Mouse (Mus musculus): Measurements from ENCODE around the gene Cdk19. TPM values are rescaled to one million over a fixed set of nuclear protein-coding genes. Genes with fewer than 3 reads are reported as not detected.
"Not testable (repeated sequence)": the region's sequence is repeated elsewhere in the genome, so short reads cannot be mapped to it uniquely, and the experiment has no call there.

Cdk19 gene
- polyA plus RNA-seq, 1 experiment = 16.0 TPM

GRCm38 (mm10) chr10:40499314-40500252, 160.2 kb downstream of the Cdk19 start:
- Histone ChIP-seq H3K36me3 (ENCODE audit: control insufficient read depth, insufficient read depth, low read length, poor library complexity, severe bottlenecking) (no peaks in the 10 kb centered on the region), H3K4me3 (ENCODE audit: low read depth, low read length) (no peak overlapping the region), H3K4me1 (ENCODE audit: control insufficient read depth, insufficient read depth, low read length) (peaks cover 3% of the 10 kb centered on the region), H3K27ac (ENCODE audit: insufficient read depth, low read length) (no peak overlapping the region), H3K9ac (ENCODE audit: low read depth, poor library complexity, severe bottlenecking) (no peak overlapping the region), H3K27me3 (ENCODE audit: control insufficient read depth, insufficient read depth, low read length, poor library complexity, severe bottlenecking) (no peaks in the 10 kb centered on the region), H3K9me3 (replicated peaks; ENCODE audit: control insufficient read depth, insufficient read depth, low read length, poor library complexity, severe bottlenecking) (no peaks in the 10 kb centered on the region)
- TF ChIP-seq POLR2A (IDR thresholded peaks at IDR 0.05; ENCODE audit: insufficient read depth, low read length) = no peak
- peak; percentile 100 for TF ChIP-seq EP300 (IDR thresholded peaks at IDR 0.05; ENCODE audit: insufficient read depth, low read depth, low read length)

GRCm38 (mm10) chr10:40500723-40501245, 161.4 kb downstream of the Cdk19 start:
- no peak overlapping the region for H3K27ac ChIP-seq (ENCODE audit: insufficient read depth, low read length)
- no peaks in the 10 kb centered on the region for H3K27me3 ChIP-seq (ENCODE audit: control insufficient read depth, insufficient read depth, low read length, poor library complexity, severe bottlenecking)
- no peak overlapping the region for H3K4me3 ChIP-seq (ENCODE audit: low read depth, low read length)
- no peaks in the 10 kb centered on the region for H3K9me3 ChIP-seq (replicated peaks; ENCODE audit: control insufficient read depth, insufficient read depth, low read length, poor library complexity, severe bottlenecking)
- no peak overlapping the region for H3K9ac ChIP-seq (ENCODE audit: low read depth, poor library complexity, severe bottlenecking)
- TF ChIP-seq EP300 (IDR thresholded peaks at IDR 0.05; ENCODE audit: insufficient read depth, low read depth, low read length) (0 out of 2 replicates have a peak, but pooled peaks have one; percentile 5), POLR2A (IDR thresholded peaks at IDR 0.05; ENCODE audit: insufficient read depth, low read length) (no peak)
- peaks cover 3% of the 10 kb centered on the region for H3K4me1 ChIP-seq (ENCODE audit: control insufficient read depth, insufficient read depth, low read length)
- no peaks in the 10 kb centered on the region for H3K36me3 ChIP-seq (ENCODE audit: control insufficient read depth, insufficient read depth, low read length, poor library complexity, severe bottlenecking)

DNA sequence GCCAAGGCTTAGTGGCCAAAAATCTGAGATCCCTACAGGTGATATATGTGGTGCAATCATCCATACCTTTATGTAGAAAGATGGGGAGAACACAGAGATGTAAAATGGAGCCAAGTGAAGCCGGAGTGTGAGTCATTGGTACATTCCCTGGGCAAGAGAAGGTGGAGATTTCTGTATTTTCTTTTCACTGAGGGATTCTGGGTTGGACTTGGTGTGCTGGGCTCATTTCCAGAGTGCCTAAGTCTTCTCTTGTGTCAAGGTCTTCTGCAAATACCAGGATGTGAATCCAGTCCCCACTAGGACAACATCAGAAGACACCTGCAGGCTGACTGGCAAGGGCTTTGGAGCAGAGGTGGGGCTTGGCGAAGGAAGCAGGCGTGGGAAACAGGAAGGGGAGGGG, 163.4 kb downstream of the Cdk19 start:
- TF ChIP-seq CTCF (IDR thresholded peaks at IDR 0.05; ENCODE audit: low read depth, low read length) (no peak), EP300 (IDR thresholded peaks at IDR 0.05; ENCODE audit: insufficient read depth, low read depth, low read length) (no peak), POLR2A (IDR thresholded peaks at IDR 0.05; ENCODE audit: insufficient read depth, low read length) (no peak)

GRCm38 (mm10) chr10:40510356-40510755, 171.0 kb downstream of the Cdk19 start:
- TF ChIP-seq CTCF (IDR thresholded peaks at IDR 0.05; ENCODE audit: low read depth, low read length) = no peak
- Histone ChIP-seq H3K27me3 (ENCODE audit: control insufficient read depth, insufficient read depth, low read length, poor library complexity, severe bottlenecking) (no peaks in the 10 kb centered on the region), H3K36me3 (ENCODE audit: control insufficient read depth, insufficient read depth, low read length, poor library complexity, severe bottlenecking) (no peaks in the 10 kb centered on the region), H3K9ac (ENCODE audit: low read depth, poor library complexity, severe bottlenecking) (no peak overlapping the region), H3K4me3 (ENCODE audit: low read depth, low read length) (no peak overlapping the region), H3K9me3 (replicated peaks; ENCODE audit: control insufficient read depth, insufficient read depth, low read length, poor library complexity, severe bottlenecking) (peaks cover 9% of the 10 kb centered on the region), H3K4me1 (ENCODE audit: control insufficient read depth, insufficient read depth, low read length) (no peaks in the 10 kb centered on the region), H3K27ac (ENCODE audit: insufficient read depth, low read length) (no peak overlapping the region)

More for the DNA sequence above, 163.4 kb downstream of the Cdk19 start:
- Histone ChIP-seq H3K4me3 (ENCODE audit: low read depth, low read length) (peak overlapping the region; percentile 67), H3K9ac (ENCODE audit: low read depth, poor library complexity, severe bottlenecking) (no peak overlapping the region), H3K36me3 (ENCODE audit: control insufficient read depth, insufficient read depth, low read length, poor library complexity, severe bottlenecking) (no peaks in the 10 kb centered on the region), H3K4me1 (ENCODE audit: control insufficient read depth, insufficient read depth, low read length) (peaks cover 3% of the 10 kb centered on the region), H3K27ac (ENCODE audit: insufficient read depth, low read length) (no peak overlapping the region), H3K27me3 (ENCODE audit: control insufficient read depth, insufficient read depth, low read length, poor library complexity, severe bottlenecking) (no peaks in the 10 kb centered on the region), H3K9me3 (replicated peaks; ENCODE audit: control insufficient read depth, insufficient read depth, low read length, poor library complexity, severe bottlenecking) (no peaks in the 10 kb centered on the region)

DNA sequence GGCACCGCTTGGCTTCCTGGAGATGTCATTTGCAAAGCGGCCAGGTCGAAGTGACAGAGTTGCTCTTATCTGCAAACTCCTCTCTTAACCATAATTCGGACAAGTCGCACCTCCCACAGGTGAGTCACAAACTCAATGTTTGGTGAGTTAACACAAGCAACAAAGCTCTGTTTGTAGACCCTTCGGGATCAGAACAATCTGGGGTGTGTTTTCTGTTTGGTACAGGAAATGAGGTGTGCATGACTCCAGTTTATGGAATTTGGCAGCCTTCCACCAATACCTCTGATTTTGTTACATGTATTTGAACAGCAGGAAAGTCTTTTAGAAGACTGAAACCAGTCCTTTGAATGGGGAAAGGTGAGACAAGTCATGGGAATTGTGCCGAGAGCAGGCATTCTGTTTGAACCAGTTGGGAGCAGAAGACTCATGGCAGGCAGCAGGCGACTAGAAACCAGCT, 171.9 kb downstream of the Cdk19 start:
- Histone ChIP-seq H3K27ac (ENCODE audit: insufficient read depth, low read length) (no peak overlapping the region), H3K9ac (ENCODE audit: low read depth, poor library complexity, severe bottlenecking) (no peak overlapping the region)
- no peak for TF ChIP-seq EP300 (IDR thresholded peaks at IDR 0.05; ENCODE audit: insufficient read depth, low read depth, low read length)

DNA sequence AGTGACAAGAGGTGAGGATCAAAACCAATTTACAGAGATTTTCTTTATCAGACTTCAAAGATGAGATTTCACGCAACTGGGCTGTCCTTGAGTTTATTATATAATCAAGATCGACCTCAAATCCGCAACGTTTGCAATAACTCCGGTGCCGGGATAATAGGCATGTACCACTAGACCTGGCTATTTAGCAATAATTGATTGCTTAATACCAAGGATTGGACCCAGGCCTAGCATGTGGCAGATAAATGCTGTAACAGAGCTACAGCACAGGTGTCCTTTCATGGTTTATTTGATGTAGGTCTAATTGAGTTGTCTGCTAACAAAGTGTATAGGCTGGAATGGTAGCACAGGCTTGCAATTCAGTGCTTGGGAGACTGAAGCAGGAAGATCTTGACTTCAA, 172.8 kb downstream of the Cdk19 start:
- Histone ChIP-seq H3K9me3 (replicated peaks; ENCODE audit: control insufficient read depth, insufficient read depth, low read length, poor library complexity, severe bottlenecking) (peaks cover 9% of the 10 kb centered on the region), H3K27me3 (ENCODE audit: control insufficient read depth, insufficient read depth, low read length, poor library complexity, severe bottlenecking) (no peaks in the 10 kb centered on the region), H3K9ac (ENCODE audit: low read depth, poor library complexity, severe bottlenecking) (no peak overlapping the region), H3K27ac (ENCODE audit: insufficient read depth, low read length) (no peak overlapping the region), H3K4me1 (ENCODE audit: control insufficient read depth, insufficient read depth, low read length) (no peaks in the 10 kb centered on the region), H3K4me3 (ENCODE audit: low read depth, low read length) (no peak overlapping the region), H3K36me3 (ENCODE audit: control insufficient read depth, insufficient read depth, low read length, poor library complexity, severe bottlenecking) (no peaks in the 10 kb centered on the region)
- TF ChIP-seq EP300 (IDR thresholded peaks at IDR 0.05; ENCODE audit: insufficient read depth, low read depth, low read length) (no peak), CTCF (IDR thresholded peaks at IDR 0.05; ENCODE audit: low read depth, low read length) (no peak), POLR2A (IDR thresholded peaks at IDR 0.05; ENCODE audit: insufficient read depth, low read length) (no peak)

More for the DNA sequence above, 171.9 kb downstream of the Cdk19 start:
- Histone ChIP-seq H3K27me3 (ENCODE audit: control insufficient read depth, insufficient read depth, low read length, poor library complexity, severe bottlenecking) (no peaks in the 10 kb centered on the region), H3K4me1 (ENCODE audit: control insufficient read depth, insufficient read depth, low read length) (no peaks in the 10 kb centered on the region), H3K4me3 (ENCODE audit: low read depth, low read length) (no peak overlapping the region), H3K9me3 (replicated peaks; ENCODE audit: control insufficient read depth, insufficient read depth, low read length, poor library complexity, severe bottlenecking) (peaks cover 9% of the 10 kb centered on the region), H3K36me3 (ENCODE audit: control insufficient read depth, insufficient read depth, low read length, poor library complexity, severe bottlenecking) (no peaks in the 10 kb centered on the region)

DNA sequence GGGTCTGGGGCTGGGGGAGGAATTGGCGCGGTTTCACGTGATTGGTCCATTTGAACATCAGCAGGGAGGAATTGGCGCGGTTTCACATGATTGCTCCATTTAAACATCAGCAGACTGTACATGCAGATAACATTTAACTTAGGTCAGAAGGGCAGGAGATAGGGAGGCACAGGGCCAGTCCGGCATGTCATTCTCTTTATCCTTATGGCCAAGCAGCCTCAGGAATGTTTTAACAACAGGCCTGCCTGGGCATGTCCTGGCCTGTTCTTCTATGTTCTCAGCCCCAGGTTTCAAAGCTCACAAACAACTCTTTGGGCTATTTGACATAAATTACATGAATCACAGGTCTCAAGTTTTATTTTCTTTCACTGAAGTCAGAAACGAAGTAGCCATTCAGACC, 173.6 kb downstream of the Cdk19 start:
- H3K27me3 ChIP-seq (ENCODE audit: control insufficient read depth, insufficient read depth, low read length, poor library complexity, severe bottlenecking); H3K27ac ChIP-seq (ENCODE audit: insufficient read depth, low read length); H3K4me1 ChIP-seq (ENCODE audit: control insufficient read depth, insufficient read depth, low read length); H3K36me3 ChIP-seq (ENCODE audit: control insufficient read depth, insufficient read depth, low read length, poor library complexity, severe bottlenecking); H3K9me3 ChIP-seq (replicated peaks; ENCODE audit: control insufficient read depth, insufficient read depth, low read length, poor library complexity, severe bottlenecking); H3K9ac ChIP-seq (ENCODE audit: low read depth, poor library complexity, severe bottlenecking); H3K4me3 ChIP-seq (ENCODE audit: low read depth, low read length): not testable (repeated sequence)

Data from ES-Bruce4 (cell line).